Mouse (Mus musculus) C2C12 (cell line): ENCODE measurements around the gene Spsb2.

Experiments
- CTCF ChIP-seq: IDR thresholded peaks from one replicate; pipeline ENCODE4 v1.5.1; 2011; ENCODE audit not compliant: control insufficient read depth, insufficient read depth, insufficient read length
- FOSL1 ChIP-seq: IDR thresholded peaks from one replicate; pipeline ENCODE4 v1.8.0; 2011; ENCODE audit warnings: mild to moderate bottlenecking, low read length; ENCODE audit not compliant: poor library complexity, insufficient read depth, severe bottlenecking
- MAX ChIP-seq: IDR thresholded peaks from one replicate; pipeline ENCODE4 v1.6.1; 2011; ENCODE audit warnings: mild to moderate bottlenecking, control low read depth
- MYOD1 ChIP-seq: IDR thresholded peaks from one replicate; pipeline ENCODE4 v1.6.1; 2011; ENCODE audit warnings: low read depth; ENCODE audit not compliant: control insufficient read depth, insufficient read length

- TF ChIP-seq CTCF (no peak), MYOD1 (no peak), FOSL1 (no peak), MAX (no peak)
Observed at GRCm38 (mm10) chr6:124769101-124769765, 39.2 kb upstream of the Spsb2 start, which contains the start of gene Eno2.
